Comparison of ENCODE assay signal across 18 mouse cellular contexts in the genomic region with DNA sequence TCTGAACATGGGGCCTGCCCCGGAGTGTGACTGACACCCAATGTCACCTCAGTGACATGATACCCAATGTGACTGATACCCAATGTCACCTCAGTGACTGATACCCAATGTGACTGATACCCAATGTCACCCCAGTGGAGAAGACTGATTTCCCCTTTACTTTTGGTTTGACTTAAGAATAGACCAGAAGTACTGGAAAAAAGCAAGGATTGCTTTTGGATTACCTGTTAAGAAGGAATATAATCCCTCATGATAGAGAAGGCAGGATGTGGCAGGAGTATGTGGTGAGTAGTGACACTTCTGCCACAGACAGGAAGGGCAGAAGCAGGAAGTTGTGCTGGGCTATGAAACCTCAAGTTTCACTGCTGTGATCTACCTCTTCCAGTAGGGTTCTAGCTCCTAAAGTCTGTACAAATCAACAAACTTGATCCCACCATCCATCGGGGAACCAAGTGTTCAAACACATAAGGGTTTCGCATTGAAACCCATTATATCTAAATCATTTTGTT.
A peak's percentile ranks its signal among the peaks of the same experiment; 100 is the strongest.
DNase-seq lines count a peak whose midpoint lies in the region; ATAC-seq lines count a peak whose summit lies in the region.
"Had no signal": no experiment of that assay in that cellular context is flagged by ENCODE, and none has a peak within 500 bp of the region (broad histone marks: within the 10 kb centered on the region; RNA-seq: fewer than 3 reads in every experiment).

No protein-coding gene starts in this region.

- intact Hi-C loops in heart, postnatal 25 days (cut with DNase I) = no loop called here

- ATAC-seq in hematopoietic stem cell, adult 5-6 weeks (replicated peaks in 1 of 2; ENCODE audit: insufficient read depth in 1 of 2, low FRiP score in 2 of 2, low TSS enrichment in 1 of 2, low read depth in 1 of 2, poor library complexity in 2 of 2, severe bottlenecking in 2 of 2) = peak; percentile 80 to 86
- ATAC-seq: forebrain, embryonic 13.5 days; hindbrain, embryonic 16.5 days had no signal

- DNase-seq in CD4-positive helper T cell, adult 2 months (ENCODE audit: low read depth, low spot score) = peak; percentile 53
- peak; percentile 13 to 23 for DNase-seq in CD8-positive naive resting alpha-beta T cell, adult 2 months (ENCODE audit: low read depth in 2 of 2, low spot score in 2 of 2)
- DNase-seq in naive thymus-derived CD4-positive, alpha-beta T cell, adult 2 months (ENCODE audit: low read depth) = peak; percentile 32
- no peak for DNase-seq in gastrocnemius, postnatal 25 days
- DNase-seq in heart, postnatal 25 days (ENCODE audit: low spot score) = no peak
- no peak for DNase-seq in kidney, adult 18-20 months
- DNase-seq in lung, postnatal 14 days = no peak
- DNase-seq: adrenal gland, postnatal 14 days; cerebellum, adult 8-10 months; cerebellum, postnatal 36 days; heart, postnatal 4 days; kidney, adult 11 months; kidney, postnatal 14 days; liver; lung, postnatal 4 days had no signal

Comparison
In these comparisons a context has a peak if more than half of its experiments do, and no peak if none do; other contexts are left out.
1. DNase-seq: peak in CD4-positive helper T cell, adult 2 months (single experiment), CD8-positive naive resting alpha-beta T cell, adult 2 months (2 of 2) and naive thymus-derived CD4-positive, alpha-beta T cell, adult 2 months (single experiment); none in gastrocnemius, postnatal 25 days (single experiment), heart, postnatal 25 days (single experiment), kidney, adult 18-20 months (single experiment) and lung, postnatal 14 days (single experiment).